Comparison of ENCODE assay signal across 17 mouse cellular contexts in the genomic region with DNA sequence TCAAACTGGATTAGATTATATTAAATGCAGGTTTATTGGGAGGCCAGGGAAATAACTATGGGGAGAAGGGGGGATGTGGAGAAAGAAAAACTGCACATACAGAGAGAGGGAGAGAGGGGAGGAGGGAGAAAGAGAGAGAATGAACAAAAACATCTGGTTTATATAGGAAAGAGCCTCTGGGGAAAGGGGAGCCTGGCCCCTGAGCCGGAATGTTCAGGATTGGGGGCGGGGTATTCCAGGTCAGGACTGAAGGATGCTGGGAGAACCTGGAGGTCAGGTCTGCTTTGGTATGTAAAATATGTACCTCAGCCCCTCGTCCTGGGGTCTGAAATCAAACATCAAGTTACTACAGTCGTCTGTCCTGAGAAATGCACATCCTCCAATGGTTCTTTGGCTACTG. TPM values are rescaled to one million over a fixed set of nuclear protein-coding genes. Genes with fewer than 3 reads are reported as not detected.
DNase-seq lines count a peak whose midpoint lies in the region.
"Had no signal": no experiment of that assay in that cellular context is flagged by ENCODE, and none has a peak within 500 bp of the region (broad histone marks: within the 10 kb centered on the region; RNA-seq: fewer than 3 reads in every experiment).

No protein-coding gene starts in this region.

- 42% methylated on average over 4 of the region's 4 CpGs for WGBS in limb, embryonic 10.5 days

- DNase-seq in embryo, embryonic 11 days: peak; percentile 45
- no peak for DNase-seq in embryo, embryonic 9.5 days (ENCODE audit: extremely low spot score)
- DNase-seq in ZHBTc4 (ENCODE audit: low read depth, low spot score): peak; percentile 19
- no peak for DNase-seq in limb, embryonic 10.5 days (ENCODE audit: low spot score)
- DNase-seq in right cerebral cortex, adult 2 months (ENCODE audit: low spot score in 2 of 2): no peak
- DNase-seq in frontal cortex, postnatal 36 days (ENCODE audit: low spot score in 2 of 2): no peak
- DNase-seq in layer of hippocampus, postnatal 25 days (ENCODE audit: extremely low spot score in 1 of 2, low spot score in 1 of 2): no peak
- DNase-seq: adrenal gland, postnatal 10 days; cerebellum, adult 11 months; cerebellum, adult 8-10 months; cerebellum, postnatal 25 days; forebrain, postnatal 0 days; gastrocnemius, postnatal 10 days; heart, adult 18-20 months had no signal

- no peaks in the 10 kb centered on the region for H3K27me3 ChIP-seq in limb, embryonic 10.5 days (ENCODE audit: low read depth, poor library complexity, severe bottlenecking)
- H3K27me3 ChIP-seq: forebrain, embryonic 13.5 days; heart, embryonic 12.5 days; hindbrain, embryonic 15.5 days had no signal

- H3K36me3 ChIP-seq in limb, embryonic 10.5 days: no peaks in the 10 kb centered on the region
- H3K36me3 ChIP-seq: heart, embryonic 12.5 days; hindbrain, embryonic 15.5 days had no signal

- 0 out of 2 replicates have a peak overlapping the region, but pooled peaks have one; percentile 59 for H3K27ac ChIP-seq in limb, embryonic 10.5 days
- H3K27ac ChIP-seq: forebrain, embryonic 13.5 days; hindbrain, embryonic 15.5 days had no signal

- no peaks in the 10 kb centered on the region for H3K9me3 ChIP-seq in limb, embryonic 10.5 days (replicated peaks)
- H3K9me3 ChIP-seq: forebrain, embryonic 13.5 days; heart, embryonic 12.5 days; hindbrain, embryonic 15.5 days had no signal

- H3K4me1 ChIP-seq in limb, embryonic 10.5 days: peaks cover 39% of the 10 kb centered on the region
- H3K4me1 ChIP-seq: hindbrain, embryonic 15.5 days had no signal

- no peak overlapping the region for H3K4me3 ChIP-seq in limb, embryonic 10.5 days
- H3K4me3 ChIP-seq: forebrain, embryonic 13.5 days; heart, embryonic 12.5 days; hindbrain, embryonic 15.5 days had no signal

RNA-seq across cellular contexts. Expression of a gene that starts 15.0 kb away (rescaled TPM):
- polyA plus RNA-seq in limb, embryonic 10.5 days (2016; fragmentation: Nextera tagmentation; extraction: Ambion mirVana): 44.9 and 47.3 TPM in 2 replicates
- 10 to 100 TPM; 63.6 to 66.6 TPM for total RNA-seq in layer of hippocampus, postnatal 25 days (2021)

RNA-seq across cellular contexts. Expression of a gene that starts 55.3 kb away (rescaled TPM):
- polyA plus RNA-seq in limb, embryonic 10.5 days (2016; fragmentation: Nextera tagmentation; extraction: Ambion mirVana): 42.4 and 47.2 TPM in 2 replicates
- total RNA-seq in layer of hippocampus, postnatal 25 days (2021): 10 to 100 TPM; 20.9 to 23.1 TPM

Comparison
In these comparisons a context has a peak if more than half of its experiments do, and no peak if none do; other contexts are left out.
1. DNase-seq: peak in embryo, embryonic 11 days (single experiment) and ZHBTc4 (single experiment); none in embryo, embryonic 9.5 days (single experiment), limb, embryonic 10.5 days (single experiment), right cerebral cortex, adult 2 months (0 of 2), frontal cortex, postnatal 36 days (0 of 2) and layer of hippocampus, postnatal 25 days (0 of 2).